Mouse (Mus musculus) lung, postnatal 0 days (tissue): ENCODE results near the gene Olfr373.
"Not testable (repeated sequence)": the region's sequence is repeated elsewhere in the genome, so short reads cannot be mapped to it uniquely, and the experiment has no call there.

Source experiments
- CTCF ChIP-seq: IDR thresholded peaks from 2 replicates; pipeline ENCODE4 v1.5.1; 2016; ENCODE audit warnings: antibody characterized with exemption, mild to moderate bottlenecking
- EP300 ChIP-seq: IDR thresholded peaks from 2 replicates; pipeline ENCODE4 v1.6.1; 2016; ENCODE audit warnings: antibody characterized with exemption, mild to moderate bottlenecking, control low read depth

GRCm38 (mm10) chr8:72096721-72097120, 13.7 kb downstream of the Olfr373 start:
- TF ChIP-seq CTCF, EP300: not testable (repeated sequence)
